Mouse (Mus musculus): Measurements from ENCODE around the gene Hnmt. TPM values are rescaled to one million over a fixed set of nuclear protein-coding genes. Genes with fewer than 3 reads are reported as not detected.
"Not testable (repeated sequence)": the region's sequence is repeated elsewhere in the genome, so short reads cannot be mapped to it uniquely, and the experiment has no call there.

The Hnmt gene
- polyA plus RNA-seq, 1 experiment = 5.6 TPM

GRCm38 (mm10) chr2:24042901-24043300, 6.3 kb downstream of the Hnmt start:
- no peak overlapping the region for H3K27ac ChIP-seq (ENCODE audit: insufficient read depth, low read depth, low read length)
- no peaks in the 10 kb centered on the region for H3K36me3 ChIP-seq (ENCODE audit: control insufficient read depth, insufficient read depth, low read length)
- TF ChIP-seq POLR2A (IDR thresholded peaks at IDR 0.05; ENCODE audit: low read depth, low read length) (no peak), CTCF (conservative IDR thresholded peaks at IDR 0.05; ENCODE audit: insufficient read depth, insufficient read length, low read depth, low read length) (no peak)
- no peaks in the 10 kb centered on the region for H3K27me3 ChIP-seq (replicated peaks; ENCODE audit: control insufficient read depth, insufficient read depth, low read length)
- H3K4me3 ChIP-seq (ENCODE audit: insufficient read depth, low read depth, low read length) = no peak overlapping the region
- no peak for DNase-seq
- whole genome bisulfite sequencing = 78% methylated on average over 1 of the region's 1 CpGs
- H3K4me1 ChIP-seq (ENCODE audit: control insufficient read depth, insufficient read depth, low read length) = no peaks in the 10 kb centered on the region

DNA sequence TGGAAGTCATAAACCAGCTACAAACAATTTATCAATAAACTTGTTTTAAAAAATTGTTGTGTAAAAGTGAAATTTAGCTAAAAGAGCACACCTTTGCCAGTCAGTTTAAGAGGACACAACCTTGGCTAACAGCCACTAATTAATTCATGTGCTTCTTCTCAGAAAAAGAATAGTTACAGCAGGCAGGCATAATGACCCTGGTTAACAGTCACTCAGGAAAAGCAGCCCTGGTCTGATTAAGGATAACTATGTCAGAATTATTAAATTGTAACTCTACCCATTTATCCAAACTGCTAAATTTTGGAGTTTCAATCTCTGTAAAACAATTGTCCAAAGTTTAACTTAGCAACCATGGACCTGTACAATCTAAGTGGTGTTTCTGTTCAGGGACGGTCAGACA, 8.7 kb downstream of the Hnmt start:
- TF ChIP-seq POLR2A (IDR thresholded peaks at IDR 0.05; ENCODE audit: low read depth, low read length) (no peak), CTCF (conservative IDR thresholded peaks at IDR 0.05; ENCODE audit: insufficient read depth, insufficient read length, low read depth, low read length) (no peak)
- 62% methylated on average over 1 of the region's 1 CpGs for WGBS

GRCm38 (mm10) chr2:24019386-24019785, 29.8 kb downstream of the Hnmt start:
- peak overlapping the region; percentile 76; the same call in 1 of the 2 replicates for H3K27ac ChIP-seq (ENCODE audit: insufficient read depth, low read depth, low read length)
- peak; percentile 50 for DNase-seq
- H3K27me3 ChIP-seq (replicated peaks; ENCODE audit: control insufficient read depth, insufficient read depth, low read length); H3K36me3 ChIP-seq (ENCODE audit: control insufficient read depth, insufficient read depth, low read length); H3K4me1 ChIP-seq (ENCODE audit: control insufficient read depth, insufficient read depth, low read length); H3K4me3 ChIP-seq (ENCODE audit: insufficient read depth, low read depth, low read length): not testable (repeated sequence)

More for the DNA sequence above, 8.7 kb downstream of the Hnmt start:
- DNase-seq = peak; percentile 53
- Histone ChIP-seq H3K4me3 (ENCODE audit: insufficient read depth, low read depth, low read length) (no peak overlapping the region), H3K27ac (ENCODE audit: insufficient read depth, low read depth, low read length) (no peak overlapping the region), H3K4me1 (ENCODE audit: control insufficient read depth, insufficient read depth, low read length) (no peaks in the 10 kb centered on the region), H3K36me3 (ENCODE audit: control insufficient read depth, insufficient read depth, low read length) (no peaks in the 10 kb centered on the region), H3K27me3 (replicated peaks; ENCODE audit: control insufficient read depth, insufficient read depth, low read length) (no peaks in the 10 kb centered on the region)

DNA sequence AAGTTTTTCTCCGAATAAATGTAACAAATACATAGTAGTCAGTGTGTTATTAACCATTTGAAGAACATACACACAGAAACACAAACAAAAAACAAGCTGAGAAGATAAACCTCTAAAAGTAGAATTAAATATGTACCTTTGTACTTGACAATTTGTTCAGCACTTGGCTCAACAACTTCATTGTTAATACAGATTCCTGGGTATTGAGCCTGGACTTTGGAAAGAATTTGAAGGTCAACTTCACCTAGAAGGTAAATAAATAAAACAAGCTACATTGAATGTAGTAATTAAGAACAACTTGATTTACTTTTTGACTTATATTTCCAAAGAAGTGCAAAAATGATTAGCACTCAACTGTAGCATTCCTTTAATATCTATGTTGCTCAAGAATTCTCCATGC, 30.2 kb downstream of the Hnmt start:
- H3K27ac ChIP-seq (ENCODE audit: insufficient read depth, low read depth, low read length) = peak overlapping the region; percentile 76; the same call in 1 of the 2 replicates
- DNase-seq = peak; percentile 55
- WGBS = 54% methylated on average over 1 of the region's 1 CpGs
- no peaks in the 10 kb centered on the region for H3K27me3 ChIP-seq (replicated peaks; ENCODE audit: control insufficient read depth, insufficient read depth, low read length)
- H3K4me1 ChIP-seq (ENCODE audit: control insufficient read depth, insufficient read depth, low read length) = peaks cover 3% of the 10 kb centered on the region; the same call in 1 of the 2 replicates
- H3K36me3 ChIP-seq (ENCODE audit: control insufficient read depth, insufficient read depth, low read length) = no peaks in the 10 kb centered on the region
- TF ChIP-seq POLR2A (IDR thresholded peaks at IDR 0.05; ENCODE audit: low read depth, low read length) = no peak
- no peak for TF ChIP-seq CTCF (conservative IDR thresholded peaks at IDR 0.05; ENCODE audit: insufficient read depth, insufficient read length, low read depth, low read length)
- no peak overlapping the region for H3K4me3 ChIP-seq (ENCODE audit: insufficient read depth, low read depth, low read length)

- Histone ChIP-seq H3K27ac (ENCODE audit: insufficient read depth, low read depth, low read length) (no peak overlapping the region), H3K4me1 (ENCODE audit: control insufficient read depth, insufficient read depth, low read length) (peaks cover 3% of the 10 kb centered on the region; the same call in 1 of the 2 replicates), H3K36me3 (ENCODE audit: control insufficient read depth, insufficient read depth, low read length) (no peaks in the 10 kb centered on the region), H3K4me3 (ENCODE audit: insufficient read depth, low read depth, low read length) (no peak overlapping the region), H3K27me3 (replicated peaks; ENCODE audit: control insufficient read depth, insufficient read depth, low read length) (no peaks in the 10 kb centered on the region)
- no peak for TF ChIP-seq POLR2A (IDR thresholded peaks at IDR 0.05; ENCODE audit: low read depth, low read length)
- TF ChIP-seq CTCF (conservative IDR thresholded peaks at IDR 0.05; ENCODE audit: insufficient read depth, insufficient read length, low read depth, low read length) = no peak
- DNase-seq = no peak
- WGBS = 87% methylated on average over 5 of the region's 5 CpGs
Measured at GRCm38 (mm10) chr2:24014957-24015356, 34.2 kb downstream of the Hnmt start.

DNA sequence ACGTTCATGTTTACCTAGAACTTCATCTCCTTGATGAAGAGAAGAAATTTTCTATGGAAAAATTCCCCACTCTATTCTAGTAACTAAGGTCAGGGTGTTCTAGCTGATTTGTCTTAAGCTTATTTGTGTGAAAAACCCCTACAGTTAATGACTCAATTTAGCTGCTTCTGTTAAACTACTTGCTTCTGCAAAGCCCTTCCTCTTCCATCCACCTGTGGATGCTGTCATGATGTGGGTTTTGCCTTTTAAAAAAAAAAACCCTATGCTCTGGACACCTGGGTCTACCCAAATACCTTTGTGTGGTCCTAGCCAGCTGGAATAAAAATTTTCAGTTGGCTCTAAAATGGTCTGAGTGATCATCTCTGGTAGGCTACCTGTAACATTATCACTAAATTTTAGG, 49.9 kb downstream of the Hnmt start:
- Histone ChIP-seq H3K4me1 (ENCODE audit: control insufficient read depth, insufficient read depth, low read length) (no peaks in the 10 kb centered on the region), H3K4me3 (ENCODE audit: insufficient read depth, low read depth, low read length) (no peak overlapping the region), H3K36me3 (ENCODE audit: control insufficient read depth, insufficient read depth, low read length) (no peaks in the 10 kb centered on the region), H3K27me3 (replicated peaks; ENCODE audit: control insufficient read depth, insufficient read depth, low read length) (no peaks in the 10 kb centered on the region), H3K27ac (ENCODE audit: insufficient read depth, low read depth, low read length) (no peak overlapping the region)
- DNase-seq = no peak
- no peak for TF ChIP-seq CTCF (conservative IDR thresholded peaks at IDR 0.05; ENCODE audit: insufficient read depth, insufficient read length, low read depth, low read length)
- no peak for TF ChIP-seq POLR2A (IDR thresholded peaks at IDR 0.05; ENCODE audit: low read depth, low read length)
- WGBS = 73% methylated on average over 1 of the region's 1 CpGs

DNA sequence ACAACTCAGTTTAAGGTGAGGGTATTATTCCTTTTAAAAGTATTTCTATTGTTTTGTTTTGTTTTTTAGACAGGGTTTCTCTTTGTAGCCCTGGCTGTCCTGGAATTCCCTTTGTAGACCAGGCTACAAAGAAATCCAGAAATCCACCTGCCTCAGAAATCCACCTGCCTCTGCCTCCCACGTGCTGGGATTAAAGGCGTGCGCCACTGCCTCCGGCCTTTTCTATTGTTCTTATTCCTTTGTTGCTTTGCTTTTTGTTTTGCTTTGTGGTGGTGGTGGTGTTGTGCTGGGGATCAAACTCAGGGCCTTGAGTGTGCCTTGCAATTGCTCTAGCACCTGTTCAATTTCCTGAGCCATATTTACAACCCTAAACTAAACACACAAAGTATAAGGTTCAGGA, 50.4 kb downstream of the Hnmt start:
- TF ChIP-seq POLR2A (IDR thresholded peaks at IDR 0.05; ENCODE audit: low read depth, low read length) (no peak), CTCF (conservative IDR thresholded peaks at IDR 0.05; ENCODE audit: insufficient read depth, insufficient read length, low read depth, low read length) (no peak)
- no peak overlapping the region for H3K27ac ChIP-seq (ENCODE audit: insufficient read depth, low read depth, low read length)
- DNase-seq = no peak
- 91% methylated on average over 4 of the region's 4 CpGs for WGBS
- H3K4me3 ChIP-seq (ENCODE audit: insufficient read depth, low read depth, low read length) = no peak overlapping the region
- no peaks in the 10 kb centered on the region for H3K4me1 ChIP-seq (ENCODE audit: control insufficient read depth, insufficient read depth, low read length)
- H3K27me3 ChIP-seq (replicated peaks; ENCODE audit: control insufficient read depth, insufficient read depth, low read length) = no peaks in the 10 kb centered on the region
- no peaks in the 10 kb centered on the region for H3K36me3 ChIP-seq (ENCODE audit: control insufficient read depth, insufficient read depth, low read length)

GRCm38 (mm10) chr2:23996830-23997229, 52.4 kb downstream of the Hnmt start:
- no peaks in the 10 kb centered on the region for H3K36me3 ChIP-seq (ENCODE audit: control insufficient read depth, insufficient read depth, low read length)
- DNase-seq = no peak
- H3K4me1 ChIP-seq (ENCODE audit: control insufficient read depth, insufficient read depth, low read length) = no peaks in the 10 kb centered on the region
- TF ChIP-seq POLR2A (IDR thresholded peaks at IDR 0.05; ENCODE audit: low read depth, low read length) (no peak), CTCF (conservative IDR thresholded peaks at IDR 0.05; ENCODE audit: insufficient read depth, insufficient read length, low read depth, low read length) (no peak)
- WGBS = 62% methylated on average over 2 of the region's 2 CpGs
- H3K4me3 ChIP-seq (ENCODE audit: insufficient read depth, low read depth, low read length) = no peak overlapping the region
- H3K27me3 ChIP-seq (replicated peaks; ENCODE audit: control insufficient read depth, insufficient read depth, low read length) = no peaks in the 10 kb centered on the region
- H3K27ac ChIP-seq (ENCODE audit: insufficient read depth, low read depth, low read length) = no peak overlapping the region

DNA sequence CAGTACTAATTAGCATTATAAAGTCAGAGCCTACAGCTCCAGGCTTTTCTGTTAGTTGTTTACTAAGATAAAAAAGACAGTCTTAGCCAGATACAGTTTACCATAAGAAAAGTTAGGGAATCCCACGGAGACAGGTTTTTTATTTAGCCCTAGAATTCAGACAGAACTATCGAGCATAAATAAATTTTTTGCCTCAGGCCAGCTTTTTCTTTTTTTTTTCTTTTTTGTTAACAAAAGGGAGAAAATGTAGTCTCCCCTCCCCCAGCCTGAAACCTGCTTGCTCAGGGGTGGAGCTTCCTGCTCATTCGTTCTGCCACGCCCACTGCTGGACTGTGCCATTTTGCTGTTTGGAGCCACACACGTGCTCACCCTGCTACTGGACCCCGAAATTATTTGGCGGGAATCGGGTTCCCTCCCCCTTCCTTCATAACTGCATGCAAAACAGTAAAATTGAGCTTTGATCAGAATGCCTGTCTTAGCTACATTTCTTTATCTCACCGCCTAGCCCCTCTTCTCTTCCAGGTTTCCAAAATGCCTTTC, 59.1 kb downstream of the Hnmt start:
- H3K4me3 ChIP-seq (ENCODE audit: insufficient read depth, low read depth, low read length); H3K36me3 ChIP-seq (ENCODE audit: control insufficient read depth, insufficient read depth, low read length); H3K27me3 ChIP-seq (replicated peaks; ENCODE audit: control insufficient read depth, insufficient read depth, low read length); H3K4me1 ChIP-seq (ENCODE audit: control insufficient read depth, insufficient read depth, low read length); H3K27ac ChIP-seq (ENCODE audit: insufficient read depth, low read depth, low read length): not testable (repeated sequence)
- 74% methylated on average over 9 of the region's 9 CpGs for WGBS
- DNase-seq = peak; percentile 18

Measured in kidney, adult 2 months (tissue).